Mouse (Mus musculus): ENCODE measurements around the gene Pvalb.

Pvalb gene

GRCm38 (mm10) chr15:78195096-78195880 is 10.9 kb downstream of the Pvalb start:
- no peak for DNase-seq (ENCODE audit: low read depth, low spot score)

DNA sequence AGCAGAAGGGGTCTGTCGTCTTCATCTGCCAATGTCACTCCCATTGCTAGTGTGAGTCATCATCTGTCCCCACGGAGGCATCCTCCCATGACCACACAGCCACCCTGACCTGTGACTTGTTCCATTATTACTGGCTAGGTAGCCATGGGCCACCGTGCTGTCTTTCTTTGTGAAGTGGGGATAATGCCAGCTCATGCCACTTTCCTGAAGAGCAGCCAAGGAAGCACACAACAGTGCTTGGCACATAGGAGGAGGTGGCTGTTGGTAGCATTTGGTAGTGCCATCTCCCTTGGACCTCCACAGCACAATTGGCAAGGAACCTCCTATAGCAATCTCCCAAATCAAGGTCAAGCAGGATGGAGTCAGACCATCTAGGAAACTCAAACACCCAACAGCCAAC is 11.9 kb downstream of the Pvalb start:
- no peak for DNase-seq (ENCODE audit: low read depth, low spot score)

DNA sequence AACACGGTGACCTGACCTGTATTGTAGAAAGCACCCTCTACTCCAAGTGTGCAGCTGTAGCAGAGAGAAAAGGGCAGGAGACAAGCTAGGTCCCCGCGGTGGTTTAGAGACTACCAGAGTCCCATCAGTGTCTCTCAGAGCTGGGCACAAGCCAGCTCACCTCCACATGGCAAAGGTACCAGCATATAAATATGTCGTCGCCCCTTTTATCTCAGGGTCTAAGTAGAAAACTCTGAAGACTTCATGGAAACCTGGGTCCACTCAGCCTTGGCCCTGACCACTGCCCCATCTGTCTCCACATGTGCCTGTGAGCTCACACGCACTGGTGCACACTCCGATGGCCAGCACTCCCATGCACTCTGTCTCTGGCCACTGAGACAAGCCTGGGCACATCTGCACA is 16.6 kb downstream of the Pvalb start:
- DNase-seq (ENCODE audit: low read depth, low spot score) = no peak

GRCm38 (mm10) chr15:78188546-78188945 is 17.7 kb downstream of the Pvalb start:
- DNase-seq (ENCODE audit: low read depth, low spot score) = no peak

GRCm38 (mm10) chr15:78186906-78187305 is 19.3 kb downstream of the Pvalb start:
- no peak for DNase-seq (ENCODE audit: low read depth, low spot score)

- DNase-seq (ENCODE audit: low read depth, low spot score) = no peak
Observed at GRCm38 (mm10) chr15:78185609-78186008, 20.6 kb downstream of the Pvalb start.

DNA sequence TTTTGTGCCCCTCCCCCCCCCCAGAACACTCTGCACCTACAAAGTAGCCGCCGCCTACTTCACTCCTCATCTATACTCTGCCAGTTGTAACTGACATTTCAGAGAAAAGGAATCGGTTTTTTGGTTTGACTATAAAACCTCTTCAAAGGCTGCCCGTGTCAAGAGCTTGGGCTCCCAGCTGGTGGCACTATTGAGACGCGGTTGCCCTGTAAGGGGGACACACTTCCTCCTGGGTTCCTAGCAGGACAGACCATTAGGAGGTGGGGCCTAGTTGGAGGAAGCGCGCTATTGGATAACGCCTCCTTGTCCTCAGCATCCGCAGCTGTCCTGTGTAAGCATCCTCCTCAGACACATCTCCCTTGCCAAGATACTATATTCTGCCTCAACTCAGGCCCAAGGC is 21.3 kb downstream of the Pvalb start:
- DNase-seq (ENCODE audit: low read depth, low spot score) = peak; percentile 82

DNA sequence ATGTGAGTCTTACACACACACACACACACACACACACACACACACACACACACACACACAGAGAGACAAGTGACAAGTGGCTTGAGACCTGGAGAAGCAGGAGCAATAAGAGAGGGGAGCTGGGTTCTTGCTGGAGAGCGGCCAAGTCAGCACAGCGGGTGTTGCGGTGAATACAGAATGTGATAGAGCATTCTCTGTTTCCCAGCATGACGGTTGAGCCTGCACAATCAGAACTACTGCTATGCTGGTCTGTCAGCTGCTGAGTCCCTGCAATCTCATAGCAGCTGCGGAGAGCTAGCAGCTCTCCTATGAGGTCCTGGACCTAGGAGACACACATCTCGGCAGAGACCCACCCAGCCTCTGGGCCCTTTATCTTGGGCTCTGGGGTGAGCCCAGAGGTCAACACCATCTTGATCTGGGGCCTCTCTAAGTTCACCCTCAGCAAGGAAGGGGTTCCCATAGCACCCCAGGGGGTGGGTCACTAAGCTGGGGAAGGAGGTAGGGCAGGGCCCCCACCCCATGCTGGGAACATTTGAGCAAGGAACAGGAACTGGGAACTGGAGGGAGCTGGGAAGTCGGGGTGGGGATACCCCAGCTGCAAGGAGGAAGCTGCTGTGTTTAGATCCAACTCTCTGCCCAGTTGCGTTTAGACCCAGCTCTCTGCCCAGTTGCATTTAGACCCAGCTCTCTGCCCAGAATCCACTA is 24.3 kb downstream of the Pvalb start:
- DNase-seq (ENCODE audit: low read depth, low spot score) = peak; percentile 15

DNA sequence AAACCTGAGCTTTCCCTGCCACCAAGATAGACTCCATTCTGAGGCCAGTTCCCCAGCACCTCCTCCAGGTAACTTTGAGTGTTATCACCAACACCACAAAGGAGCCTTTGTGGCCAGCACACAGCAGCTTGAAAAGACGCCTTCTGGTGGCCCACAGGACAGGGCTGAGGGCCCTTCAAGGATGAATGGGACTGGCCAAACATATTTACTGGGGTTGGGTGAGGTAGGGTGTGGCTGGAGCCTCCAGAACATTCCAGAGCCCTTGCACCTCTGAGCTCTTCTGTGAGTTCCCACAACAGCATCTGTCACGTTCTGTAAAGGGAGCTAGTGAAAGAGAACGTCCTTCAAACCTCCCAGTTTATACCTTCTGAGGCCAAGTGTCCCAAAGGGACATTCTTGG is 26.4 kb downstream of the Pvalb start:
- no peak for DNase-seq (ENCODE audit: low read depth, low spot score)

- peak; percentile 67 for DNase-seq (ENCODE audit: low read depth, low spot score)
Observed at GRCm38 (mm10) chr15:78178397-78178796, 27.8 kb downstream of the Pvalb start.

- DNase-seq (ENCODE audit: low read depth, low spot score) = no peak
Observed at GRCm38 (mm10) chr15:78177257-78177656, 28.9 kb downstream of the Pvalb start.

GRCm38 (mm10) chr15:78174887-78175245 is 31.3 kb downstream of the Pvalb start:
- DNase-seq (ENCODE audit: low read depth, low spot score) = no peak

- peak; percentile 100 for DNase-seq (ENCODE audit: low read depth, low spot score)
Observed at GRCm38 (mm10) chr15:78173972-78174886, 32.0 kb downstream of the Pvalb start, which contains the start of gene Ift27. Gene Ift27 (minus strand): TSS chr15:78174107.

GRCm38 (mm10) chr15:78172899-78173817 is 33.0 kb downstream of the Pvalb start:
- DNase-seq (ENCODE audit: low read depth, low spot score) = no peak

GRCm38 (mm10) chr15:78172256-78172898 is 33.8 kb downstream of the Pvalb start:
- DNase-seq (ENCODE audit: low read depth, low spot score) = no peak

DNA sequence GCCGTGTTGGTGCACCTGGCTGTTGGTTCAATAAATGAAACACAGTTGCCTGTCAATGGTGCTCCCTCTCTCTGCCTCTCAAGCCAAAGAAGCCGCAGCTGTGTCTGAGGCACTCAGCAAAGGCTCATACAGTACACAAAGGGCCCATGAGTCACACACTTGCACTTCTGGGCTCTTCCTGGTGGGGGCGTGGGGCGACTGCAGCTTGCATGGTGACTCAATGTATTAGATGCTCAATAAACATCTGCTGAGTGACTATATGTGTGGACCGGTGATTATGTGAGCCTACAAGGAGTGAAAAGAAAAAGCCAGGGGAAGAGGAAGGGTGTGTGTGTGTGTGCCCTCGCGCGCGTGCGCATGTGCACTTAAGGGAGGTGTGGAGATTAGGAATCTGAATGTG is 34.5 kb downstream of the Pvalb start:
- DNase-seq (ENCODE audit: low read depth, low spot score) = peak; percentile 38

GRCm38 (mm10) chr15:78170708-78171107 is 35.5 kb downstream of the Pvalb start:
- no peak for DNase-seq (ENCODE audit: low read depth, low spot score)

- DNase-seq (ENCODE audit: low read depth, low spot score) = no peak
Observed at GRCm38 (mm10) chr15:78169566-78169965, 36.6 kb downstream of the Pvalb start.

DNA sequence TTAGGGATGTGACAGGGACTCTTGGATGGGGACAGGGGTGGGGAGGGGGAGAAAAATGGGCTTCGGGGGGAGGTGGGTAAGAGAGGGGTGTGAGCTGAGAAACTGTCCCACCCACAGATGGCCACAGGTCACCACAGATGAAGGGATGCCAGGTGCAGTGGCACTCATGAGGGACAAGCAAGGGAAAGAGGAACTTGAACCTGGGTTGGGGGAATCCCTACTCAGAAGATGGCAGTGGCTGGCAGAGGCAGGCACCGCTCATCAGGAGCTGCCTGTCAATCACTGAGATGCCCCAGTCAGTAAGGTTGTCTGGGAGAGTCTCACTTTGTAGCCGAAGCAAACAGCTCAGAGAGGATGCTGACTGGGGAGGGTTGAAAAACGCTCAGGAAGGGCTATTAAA is 40.9 kb downstream of the Pvalb start:
- no peak for DNase-seq (ENCODE audit: low read depth, low spot score)

DNA sequence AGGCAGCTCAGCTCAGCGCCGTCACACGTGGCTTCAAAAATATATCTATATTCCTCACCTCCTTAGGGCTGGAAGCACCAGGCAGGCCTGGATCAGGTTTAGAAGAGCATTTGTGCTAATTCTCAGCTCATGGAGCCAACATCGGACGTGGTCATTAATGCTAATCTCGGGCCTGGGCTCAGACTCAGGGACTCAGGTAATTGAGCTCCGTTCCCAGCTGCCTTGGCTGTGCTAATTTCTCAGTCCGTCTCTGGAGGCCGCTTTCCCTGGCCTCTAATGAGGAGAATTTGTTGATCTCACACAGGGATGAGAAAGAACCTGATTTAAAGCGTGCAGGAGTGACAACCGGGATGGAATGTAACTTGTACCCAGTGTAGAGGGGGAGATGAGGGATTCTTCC is 41.7 kb downstream of the Pvalb start:
- DNase-seq (ENCODE audit: low read depth, low spot score) = no peak

- no peak for DNase-seq (ENCODE audit: low read depth, low spot score)
Observed at GRCm38 (mm10) chr15:78161946-78162345, 44.3 kb downstream of the Pvalb start.
